Mouse (Mus musculus) thymus, postnatal 0 days (tissue): Measurements from ENCODE around the gene Sash1. TPM values are rescaled to one million over a fixed set of nuclear protein-coding genes. Genes with fewer than 3 reads are reported as not detected.

Source experiments
- DNase-seq: peaks from one replicate; pipeline ENCODE4 v3.0.0-alpha.2; 2015; ENCODE audit warnings: low spot score
- polyA plus RNA-seq: library from polyadenylated mRNA; unstranded; fragments of >200 nt; fragmentation: Nextera tagmentation; extraction: Ambion mirVana; gene quantifications from 2 replicates; pipeline ENCODE4 v1.2.1, GENCODE M21; 2015

Sash1 gene
- polyA plus RNA-seq, 1 experiment from 2014 or later, result 1.5 TPM

DNA sequence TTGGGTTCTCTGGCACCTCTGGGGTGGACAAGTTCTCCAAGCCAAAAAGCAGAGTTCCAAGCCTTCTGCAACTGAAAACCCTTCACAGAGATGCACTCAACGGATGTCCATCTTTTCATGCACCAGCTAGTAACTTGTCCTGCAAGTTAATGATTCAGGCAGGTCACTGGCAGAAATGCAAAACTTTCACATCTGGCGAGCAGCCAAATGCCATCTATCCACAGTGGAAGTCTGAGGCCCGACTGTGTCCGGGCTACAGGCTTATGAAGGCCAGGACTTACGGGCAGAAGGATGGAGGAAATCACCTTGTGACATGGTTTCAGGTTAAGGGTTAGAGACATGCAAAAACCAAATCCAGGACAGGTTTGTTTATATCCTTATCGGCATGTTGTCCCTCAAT is 88.0 kb downstream of the Sash1 start:
- no peak for DNase-seq

GRCm38 (mm10) chr10:8795336-8795735 is 90.5 kb downstream of the Sash1 start:
- peak; percentile 62 for DNase-seq

GRCm38 (mm10) chr10:8792412-8792811 is 93.5 kb downstream of the Sash1 start:
- DNase-seq, result peak; percentile 60

- DNase-seq, result no peak
Measured at GRCm38 (mm10) chr10:8789096-8789495, 96.8 kb downstream of the Sash1 start.

DNA sequence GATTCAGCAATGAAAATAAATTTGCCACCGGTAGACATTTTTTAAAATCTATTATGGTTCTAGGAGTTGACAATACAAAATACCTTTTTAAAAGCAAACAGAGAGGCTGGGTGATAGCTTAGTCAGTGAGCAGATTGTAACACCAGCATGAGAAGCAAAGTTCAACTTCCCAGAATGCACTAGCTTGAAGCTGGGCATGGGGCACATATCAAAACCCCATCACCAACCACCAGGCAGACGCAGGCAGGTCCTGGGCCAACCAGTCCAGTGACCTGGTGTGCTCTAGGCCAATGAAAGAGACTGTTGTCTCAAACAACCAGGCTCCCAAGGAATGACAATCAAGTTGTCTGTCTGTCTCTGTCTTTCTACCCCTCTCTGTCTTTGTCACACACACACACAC is 98.6 kb downstream of the Sash1 start:
- no peak for DNase-seq

GRCm38 (mm10) chr10:8785451-8786145 is 100.3 kb downstream of the Sash1 start:
- no peak for DNase-seq

- DNase-seq, result no peak
Measured at GRCm38 (mm10) chr10:8781876-8782372, 103.9 kb downstream of the Sash1 start.

- no peak for DNase-seq
Measured at GRCm38 (mm10) chr10:8779842-8780241, 106.0 kb downstream of the Sash1 start.

DNA sequence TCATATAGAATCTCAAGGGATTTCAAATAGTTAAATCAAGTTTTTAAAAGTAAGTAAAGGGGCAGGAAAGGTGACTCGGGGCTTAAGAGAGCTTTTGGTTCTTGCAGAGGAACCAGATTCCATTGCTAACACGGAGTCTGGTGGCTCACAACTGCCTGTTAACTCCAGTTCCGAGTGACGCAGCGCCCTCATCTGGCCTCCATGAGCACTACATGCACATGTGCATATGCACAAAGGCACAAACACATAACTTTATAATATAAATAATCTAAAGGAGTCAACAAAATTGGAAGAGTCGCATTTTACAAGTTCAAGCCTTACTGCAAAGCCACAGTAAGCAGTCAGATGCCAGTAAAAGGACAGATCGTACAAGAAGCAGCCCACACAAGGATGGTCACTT is 107.0 kb downstream of the Sash1 start:
- no peak for DNase-seq

DNA sequence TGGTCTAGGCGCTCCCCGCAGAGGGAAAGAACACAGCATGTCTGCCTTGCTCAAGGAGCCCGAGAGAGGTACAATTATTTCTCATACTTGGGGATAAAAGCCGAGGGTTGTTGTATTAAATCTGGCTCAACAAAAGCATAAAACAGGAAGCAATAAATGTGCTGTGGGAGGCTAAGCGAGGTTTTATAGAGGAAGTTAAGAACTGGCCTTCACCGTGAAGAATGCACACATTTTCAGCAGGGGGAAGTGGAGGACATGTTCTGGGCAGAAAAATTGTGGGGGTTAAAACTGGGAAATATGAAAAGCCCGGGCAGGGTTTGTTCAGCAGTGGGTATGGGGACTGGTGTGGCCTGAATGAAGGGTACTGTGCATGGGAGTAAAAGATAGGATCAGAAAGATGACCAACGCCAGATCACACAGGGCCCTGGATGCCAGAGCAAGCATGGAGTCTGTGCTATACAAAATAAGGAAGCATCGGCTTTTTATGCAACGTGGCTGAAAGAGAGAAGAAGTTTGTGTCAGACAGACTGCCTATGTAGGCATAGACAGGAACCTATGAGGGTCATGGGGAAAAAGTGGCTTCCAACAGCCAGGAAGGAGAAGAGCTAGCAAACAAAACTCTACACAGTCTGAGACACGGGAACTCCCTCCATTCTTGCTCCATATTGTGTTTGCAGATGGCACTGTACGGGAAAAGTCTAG is 108.2 kb downstream of the Sash1 start:
- no peak for DNase-seq

DNA sequence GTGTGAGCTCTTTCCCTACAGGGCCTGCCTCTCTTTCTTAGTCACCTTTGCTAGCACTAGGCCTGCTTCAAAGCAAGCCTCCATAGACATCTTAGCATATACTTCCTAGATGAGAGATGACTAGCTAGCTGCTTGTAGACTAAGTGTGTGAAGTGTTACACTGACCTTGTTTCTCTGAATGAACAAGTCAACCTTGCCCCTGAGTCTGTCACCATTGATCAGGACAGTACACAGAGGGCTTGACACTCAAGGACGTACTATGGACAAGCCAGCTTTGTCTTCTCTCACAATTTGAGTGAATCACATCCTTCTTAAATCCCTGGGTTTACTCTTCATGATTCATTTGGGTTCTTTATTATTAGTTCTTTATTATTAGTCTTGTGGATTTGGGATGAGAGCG is 109.1 kb downstream of the Sash1 start:
- no peak for DNase-seq

DNA sequence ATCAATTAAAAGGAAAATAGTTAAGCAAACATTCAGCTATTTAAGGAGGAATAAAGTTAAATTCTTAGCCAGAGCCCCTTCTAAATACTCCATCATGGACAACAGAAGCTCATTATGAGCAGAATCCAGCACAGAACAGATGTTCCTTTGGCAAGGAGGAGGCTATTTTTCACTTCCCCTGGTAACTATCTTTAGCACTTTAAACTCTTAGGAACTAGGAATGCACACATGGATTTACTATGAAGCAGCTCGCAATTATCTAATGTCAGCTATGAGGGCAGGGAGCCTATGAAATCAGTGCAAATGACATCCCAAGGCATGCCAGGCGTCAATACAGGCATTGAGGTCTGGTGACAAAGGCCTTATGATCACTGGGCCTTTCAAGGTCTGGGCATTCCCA is 110.1 kb downstream of the Sash1 start:
- DNase-seq, result no peak

DNA sequence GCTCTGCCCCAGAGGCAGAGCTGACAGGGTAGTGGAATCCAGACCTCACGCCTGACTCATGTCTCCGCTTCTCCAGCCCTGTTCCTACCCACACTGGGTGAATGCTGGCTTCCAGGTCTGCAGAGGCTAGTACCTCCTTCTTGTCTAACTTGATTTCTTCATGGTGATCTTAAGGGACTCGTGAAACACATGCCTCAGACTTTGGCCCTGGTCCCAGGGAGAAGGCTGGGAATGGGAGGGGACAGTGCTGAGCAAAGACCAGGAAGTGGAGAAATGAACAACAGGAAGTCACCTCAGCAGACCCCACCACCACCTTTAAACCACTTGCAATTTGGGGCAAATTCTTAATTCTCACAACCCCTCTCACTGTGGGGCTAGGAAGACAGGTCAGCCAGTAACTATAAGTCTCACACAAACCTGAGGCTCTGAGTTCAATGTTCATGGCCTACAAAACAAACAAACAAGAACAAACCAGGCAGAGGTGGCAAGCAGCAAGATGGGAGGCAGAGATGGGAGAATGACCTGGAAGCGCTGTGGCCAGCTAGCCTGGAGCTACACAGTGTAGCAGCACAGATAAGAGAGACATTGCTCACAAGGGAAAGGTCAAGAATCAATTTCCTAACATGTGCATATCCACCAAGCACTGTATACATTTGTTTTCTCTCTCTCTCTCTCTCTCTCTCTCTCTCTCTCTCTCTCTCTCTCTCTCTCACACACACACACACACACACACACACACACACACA is 113.2 kb downstream of the Sash1 start:
- DNase-seq, result no peak

- no peak for DNase-seq
Measured at GRCm38 (mm10) chr10:8770931-8771653, 114.8 kb downstream of the Sash1 start.

DNA sequence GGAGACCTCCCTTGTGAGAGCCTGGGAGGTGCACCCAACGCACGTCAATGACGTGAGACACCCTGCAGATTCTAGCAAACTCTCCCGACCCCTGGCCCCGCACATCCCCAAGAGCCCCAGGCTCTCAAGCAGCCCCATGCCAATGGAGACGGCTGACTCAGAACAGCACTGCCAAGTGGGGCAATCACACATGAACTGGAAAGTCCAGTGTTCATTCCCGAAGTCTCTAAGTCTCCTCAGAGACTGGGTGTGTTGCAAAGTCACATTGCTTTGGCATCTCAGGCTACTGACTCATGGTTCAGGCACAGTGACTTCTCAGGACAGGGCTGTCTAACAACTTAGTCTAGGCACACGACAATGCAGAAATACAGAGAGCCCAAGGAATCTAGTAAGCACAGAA is 117.2 kb downstream of the Sash1 start:
- no peak for DNase-seq

- no peak for DNase-seq
Measured at GRCm38 (mm10) chr10:8767381-8767780, 118.5 kb downstream of the Sash1 start.

GRCm38 (mm10) chr10:8765922-8766522 is 119.8 kb downstream of the Sash1 start:
- DNase-seq, result peak; percentile 34

DNA sequence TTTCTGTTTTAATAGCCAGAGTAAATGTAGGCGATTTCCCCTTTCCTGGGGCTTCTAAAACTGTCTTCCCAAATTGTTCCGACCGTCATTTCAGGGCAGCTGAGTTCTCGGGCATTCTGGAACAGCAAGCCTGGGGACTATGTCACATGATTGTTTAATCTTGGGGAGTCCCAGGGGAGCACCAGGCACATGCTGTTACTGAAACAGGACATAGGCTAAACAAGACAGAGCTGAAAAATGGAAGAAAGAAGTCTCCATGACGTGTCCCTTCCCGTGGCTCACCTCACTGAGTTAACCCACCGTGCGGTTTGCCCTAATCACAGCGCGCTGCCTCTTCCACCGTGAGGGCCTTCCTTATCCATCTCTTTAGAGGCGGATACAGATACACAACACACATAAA is 123.1 kb downstream of the Sash1 start:
- DNase-seq, result no peak

GRCm38 (mm10) chr10:8762209-8762701 is 123.6 kb downstream of the Sash1 start:
- DNase-seq, result no peak

DNA sequence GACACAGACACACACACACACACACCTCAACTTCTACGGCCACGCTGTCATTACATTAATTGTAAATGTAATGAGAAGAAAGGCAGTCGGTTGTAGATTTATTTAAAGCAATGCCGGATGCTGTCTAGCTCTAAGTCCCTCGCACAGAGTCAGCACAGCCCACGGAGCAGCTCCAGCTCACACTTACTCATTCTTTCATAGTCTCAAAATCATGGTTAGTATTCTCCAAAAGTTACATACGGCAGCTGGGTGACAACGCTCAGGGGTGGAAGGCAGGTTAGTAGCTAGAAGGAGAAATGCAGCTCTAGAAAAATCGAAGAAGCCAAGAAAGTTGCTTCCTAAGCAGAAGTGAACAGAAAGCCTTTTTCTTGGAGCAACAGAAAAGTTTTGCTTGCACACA is 124.2 kb downstream of the Sash1 start:
- DNase-seq, result no peak

DNA sequence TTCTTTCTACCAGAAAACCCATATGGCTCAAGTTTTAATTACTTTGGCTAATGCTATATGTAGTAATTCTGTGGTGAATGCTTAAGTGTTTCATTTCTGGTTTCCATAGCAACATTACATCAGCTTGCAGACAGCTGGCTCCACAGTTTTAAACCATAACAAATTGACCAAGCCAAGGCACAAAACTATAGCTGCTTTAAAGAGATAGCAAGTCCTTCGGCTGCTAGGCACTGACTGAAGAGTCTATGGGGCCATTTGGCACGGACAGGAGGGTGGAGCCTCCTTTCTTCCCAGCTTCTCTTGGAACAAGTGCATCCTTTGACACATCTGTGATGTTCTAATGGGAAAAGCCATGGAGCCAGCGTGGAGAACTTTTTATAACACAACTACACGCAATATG is 125.3 kb downstream of the Sash1 start:
- DNase-seq, result no peak
